In genomic region chr13:20335889-20336497, GRCm38 (mm10) we compare ENCODE assay signal across 28 mouse cellular contexts.
A peak's percentile ranks its signal among the peaks of the same experiment; 100 is the strongest.
DNase-seq lines count a peak whose midpoint lies in the region; ATAC-seq and TF ChIP-seq lines count a peak whose summit lies in the region.
"Had no signal": no experiment of that assay in that cellular context is flagged by ENCODE, and none has a peak within 500 bp of the region (broad histone marks: within the 10 kb centered on the region; RNA-seq: fewer than 3 reads in every experiment).

No protein-coding gene starts in this region.

- no peak for DNase-seq in hindbrain, postnatal 0 days (ENCODE audit: low spot score)
- peak; percentile 47 for DNase-seq in midbrain, embryonic 11.5 days (ENCODE audit: low spot score, missing footprints)
- no peak for DNase-seq in midbrain, postnatal 0 days (ENCODE audit: low spot score)
- no peak for DNase-seq in neural tube, embryonic 10.5 days (ENCODE audit: extremely low spot score, low spot score)
- no peak for DNase-seq in kidney, postnatal 25 days
- DNase-seq: adrenal gland, postnatal 10 days; adrenal gland, postnatal 36 days; B cell, adult 2 months; cerebellum, adult 18-20 months; cerebellum, adult 9-10 months; cerebellum, postnatal 14 days; forebrain, postnatal 0 days; gastrocnemius, adult 2 months; gastrocnemius, postnatal 14 days; heart, adult 18-20 months; heart, postnatal 10 days; heart, postnatal 4 days had no signal

- no peak overlapping the region for H3K4me2 ChIP-seq in hindbrain, embryonic 12.5 days (replicated peaks)
- no peak overlapping the region for H3K4me2 ChIP-seq in hindbrain, postnatal 0 days (ENCODE audit: low read depth, low read length)
- H3K4me2 ChIP-seq in midbrain, embryonic 11.5 days = no peak overlapping the region
- H3K4me2 ChIP-seq in midbrain, postnatal 0 days (ENCODE audit: low read depth, low read length, poor library complexity, severe bottlenecking) = no peak overlapping the region
- no peak overlapping the region for H3K4me2 ChIP-seq in neural tube, embryonic 13.5 days
- H3K4me2 ChIP-seq: embryonic facial prominence, embryonic 12.5 days; embryonic facial prominence, embryonic 15.5 days; heart, embryonic 12.5 days; heart, embryonic 15.5 days; intestine, embryonic 15.5 days had no signal

- no peaks in the 10 kb centered on the region for H3K4me1 ChIP-seq in hindbrain, embryonic 12.5 days
- no peaks in the 10 kb centered on the region for H3K4me1 ChIP-seq in hindbrain, postnatal 0 days (ENCODE audit: insufficient read depth, low read length)
- H3K4me1 ChIP-seq in midbrain, embryonic 11.5 days (ENCODE audit: control insufficient read depth, insufficient read depth, low read length) = no peaks in the 10 kb centered on the region
- no peaks in the 10 kb centered on the region for H3K4me1 ChIP-seq in midbrain, postnatal 0 days (ENCODE audit: insufficient read depth, low read length)
- peaks cover 19% of the 10 kb centered on the region for H3K4me1 ChIP-seq in neural tube, embryonic 13.5 days (replicated peaks)
- H3K4me1 ChIP-seq: embryonic facial prominence, embryonic 12.5 days; embryonic facial prominence, embryonic 15.5 days; heart, embryonic 12.5 days; heart, embryonic 15.5 days; intestine, embryonic 15.5 days had no signal

- WGBS in hindbrain, embryonic 12.5 days = 76% methylated on average over 7 of the region's 7 CpGs
- WGBS in hindbrain, postnatal 0 days = 65% methylated on average over 7 of the region's 7 CpGs
- WGBS in midbrain, embryonic 11.5 days = 83% methylated on average over 7 of the region's 7 CpGs
- 75% methylated on average over 7 of the region's 7 CpGs for WGBS in midbrain, postnatal 0 days
- WGBS in neural tube, embryonic 13.5 days = 60% methylated on average over 7 of the region's 7 CpGs

- no peaks in the 10 kb centered on the region for H3K27me3 ChIP-seq in hindbrain, embryonic 12.5 days
- H3K27me3 ChIP-seq in hindbrain, postnatal 0 days (ENCODE audit: insufficient read depth, low read length) = no peaks in the 10 kb centered on the region
- H3K27me3 ChIP-seq in midbrain, embryonic 11.5 days (ENCODE audit: control insufficient read depth, insufficient read depth, low read length) = no peaks in the 10 kb centered on the region
- H3K27me3 ChIP-seq in midbrain, postnatal 0 days (ENCODE audit: insufficient read depth, low read length) = no peaks in the 10 kb centered on the region
- no peaks in the 10 kb centered on the region for H3K27me3 ChIP-seq in neural tube, embryonic 13.5 days
- H3K27me3 ChIP-seq: CH12.LX; embryonic facial prominence, embryonic 12.5 days; embryonic facial prominence, embryonic 15.5 days; heart, embryonic 12.5 days; heart, embryonic 15.5 days; intestine, embryonic 15.5 days; Patski had no signal

- ATAC-seq in hindbrain, embryonic 12.5 days (ENCODE audit: low FRiP score) = peak; percentile 50; the same call in 1 of the 2 replicates
- ATAC-seq in hindbrain, postnatal 0 days = no peak
- no peak for ATAC-seq in midbrain, embryonic 11.5 days (ENCODE audit: low FRiP score)
- no peak for ATAC-seq in midbrain, postnatal 0 days (ENCODE audit: low FRiP score)
- peak; percentile 33; the same call in 1 of the 2 replicates for ATAC-seq in neural tube, embryonic 13.5 days (ENCODE audit: low read depth)
- ATAC-seq: forebrain, embryonic 14.5 days; forebrain, postnatal 0 days; intestine, embryonic 15.5 days; Patski had no signal

- H3K4me3 ChIP-seq in hindbrain, embryonic 12.5 days = no peak overlapping the region
- no peak overlapping the region for H3K4me3 ChIP-seq in hindbrain, postnatal 0 days (ENCODE audit: low read length)
- no peak overlapping the region for H3K4me3 ChIP-seq in midbrain, embryonic 11.5 days (ENCODE audit: low read depth, low read length)
- no peak overlapping the region for H3K4me3 ChIP-seq in midbrain, postnatal 0 days (ENCODE audit: low read depth, low read length)
- H3K4me3 ChIP-seq in neural tube, embryonic 13.5 days = no peak overlapping the region
- H3K4me3 ChIP-seq: embryonic facial prominence, embryonic 12.5 days; embryonic facial prominence, embryonic 15.5 days; gastrocnemius, adult 2 months; heart, embryonic 12.5 days; heart, embryonic 15.5 days; intestine, embryonic 15.5 days had no signal

- no peak overlapping the region for H3K9ac ChIP-seq in hindbrain, embryonic 12.5 days
- H3K9ac ChIP-seq in hindbrain, postnatal 0 days (replicated peaks; ENCODE audit: low read length) = no peak overlapping the region
- no peak overlapping the region for H3K9ac ChIP-seq in midbrain, embryonic 11.5 days (ENCODE audit: low read length)
- no peak overlapping the region for H3K9ac ChIP-seq in midbrain, postnatal 0 days (replicated peaks; ENCODE audit: low read length, poor library complexity, severe bottlenecking)
- no peak overlapping the region for H3K9ac ChIP-seq in neural tube, embryonic 13.5 days
- H3K9ac ChIP-seq: embryonic facial prominence, embryonic 12.5 days; embryonic facial prominence, embryonic 15.5 days; forebrain, postnatal 0 days; heart, embryonic 12.5 days; heart, embryonic 15.5 days; intestine, embryonic 15.5 days had no signal

- H3K36me3 ChIP-seq in hindbrain, embryonic 12.5 days = no peaks in the 10 kb centered on the region
- H3K36me3 ChIP-seq in hindbrain, postnatal 0 days (ENCODE audit: insufficient read depth, low read length) = no peaks in the 10 kb centered on the region
- H3K36me3 ChIP-seq in midbrain, embryonic 11.5 days (ENCODE audit: control insufficient read depth, insufficient read depth, low read length) = no peaks in the 10 kb centered on the region
- H3K36me3 ChIP-seq in midbrain, postnatal 0 days (ENCODE audit: insufficient read depth, low read length) = no peaks in the 10 kb centered on the region
- no peaks in the 10 kb centered on the region for H3K36me3 ChIP-seq in neural tube, embryonic 13.5 days
- H3K36me3 ChIP-seq: embryonic facial prominence, embryonic 12.5 days; embryonic facial prominence, embryonic 15.5 days; G1E; heart, embryonic 12.5 days; heart, embryonic 15.5 days; intestine, embryonic 15.5 days had no signal

- no peak overlapping the region; the same call in 1 of the 2 replicates for H3K27ac ChIP-seq in hindbrain, embryonic 12.5 days
- H3K27ac ChIP-seq in hindbrain, postnatal 0 days = no peak overlapping the region
- no peak overlapping the region for H3K27ac ChIP-seq in midbrain, embryonic 11.5 days (ENCODE audit: low read depth, low read length)
- H3K27ac ChIP-seq in midbrain, postnatal 0 days (ENCODE audit: low read depth, low read length) = no peak overlapping the region
- peak overlapping the region; percentile 78 for H3K27ac ChIP-seq in neural tube, embryonic 13.5 days (replicated peaks)
- H3K27ac ChIP-seq: embryonic facial prominence, embryonic 12.5 days; embryonic facial prominence, embryonic 15.5 days; gastrocnemius, adult 2 months; heart, embryonic 15.5 days; intestine, embryonic 15.5 days had no signal

- H3K9me3 ChIP-seq in hindbrain, embryonic 12.5 days (replicated peaks) = no peaks in the 10 kb centered on the region
- H3K9me3 ChIP-seq in hindbrain, postnatal 0 days (ENCODE audit: low read length) = no peaks in the 10 kb centered on the region
- no peaks in the 10 kb centered on the region for H3K9me3 ChIP-seq in midbrain, embryonic 11.5 days (ENCODE audit: control insufficient read depth, low read length)
- H3K9me3 ChIP-seq in midbrain, postnatal 0 days (ENCODE audit: low read length) = no peaks in the 10 kb centered on the region
- H3K9me3 ChIP-seq in neural tube, embryonic 13.5 days = no peaks in the 10 kb centered on the region
- H3K9me3 ChIP-seq: embryonic facial prominence, embryonic 12.5 days; embryonic facial prominence, embryonic 15.5 days; G1E; heart, embryonic 12.5 days; heart, embryonic 15.5 days; intestine, embryonic 15.5 days had no signal

- no peak for TF ChIP-seq CTCF in hindbrain, postnatal 0 days (IDR thresholded peaks at IDR 0.05; ENCODE audit: low read depth)
- TF ChIP-seq CTCF in midbrain, postnatal 0 days (IDR thresholded peaks at IDR 0.05) = no peak

Comparison
In these comparisons a context has a peak if more than half of its experiments do, and no peak if none do; other contexts are left out.
1. ATAC-seq: peak in hindbrain, embryonic 12.5 days (single experiment) and neural tube, embryonic 13.5 days (single experiment); none in hindbrain, postnatal 0 days (single experiment), midbrain, embryonic 11.5 days (single experiment) and midbrain, postnatal 0 days (single experiment).